Mouse (Mus musculus) sigmoid colon, adult 10 weeks (tissue): Measurements from ENCODE around the gene Adssl1. TPM values are rescaled to one million over a fixed set of nuclear protein-coding genes. Genes with fewer than 3 reads are reported as not detected.

Source experiments
- polyA plus RNA-seq: library from polyadenylated mRNA; stranded (reverse); fragments of 350-450 nt; fragmentation: Illumina TruSeq; extraction: RNeasy Lipid Tissue Mini Kit (QIAGEN cat#74804); gene quantifications from one replicate; pipeline ENCODE4 v1.2.3, GENCODE M21; 2014; ENCODE audit warnings: low read depth, low replicate concordance

Gene Adssl1
- polyA plus RNA-seq = 0.41 TPM

GRCm38 (mm10) chr12:112619686-112620353 is at the start of gene Adssl1:
Gene Adssl1, plus strand, starts transcription at chr12:112620045.

GRCm38 (mm10) chr12:112588426-112589256 is 31.2 kb upstream of the Adssl1 start, which contains the start of gene Inf2:
Gene Inf2, plus strand, starts transcription at chr12:112588784.

DNA sequence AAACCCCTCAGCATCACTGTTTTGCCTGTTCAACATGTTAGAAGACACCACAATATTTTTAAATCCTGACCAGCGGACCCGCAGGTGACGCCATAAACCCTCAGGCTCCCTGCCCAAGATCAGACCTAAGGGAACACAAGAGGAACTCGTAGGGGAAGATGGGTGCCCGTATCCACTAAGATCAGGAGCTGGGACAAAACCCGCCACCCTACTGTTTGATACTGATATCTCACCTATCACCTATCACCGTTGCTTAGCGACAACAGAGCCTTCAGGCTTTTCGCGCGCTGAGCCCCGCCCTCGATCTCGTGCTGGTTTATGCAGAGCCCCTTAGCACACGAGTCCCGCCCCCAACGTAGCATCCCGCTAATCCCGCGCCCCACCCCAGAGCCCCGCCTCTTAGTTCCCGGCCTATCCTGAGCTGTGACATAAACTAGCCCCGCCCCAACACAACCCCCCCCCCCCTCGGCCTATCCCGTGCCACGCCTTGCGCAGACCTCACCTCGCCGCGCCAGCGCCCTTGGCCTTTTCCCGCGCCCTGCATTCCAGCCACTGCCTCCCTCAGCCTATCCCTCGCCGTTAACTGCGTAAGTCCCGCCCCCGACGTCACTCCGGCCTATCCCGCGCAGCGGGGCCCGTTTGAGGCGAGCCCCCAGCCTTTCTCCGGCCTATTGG is 24.5 kb downstream of the Adssl1 start, which contains the start of gene Siva1:
Gene Siva1 (plus strand): TSS at position 500 of the 675 bp plus-strand sequence.

GRCm38 (mm10) chr12:112674132-112675011 is 54.5 kb downstream of the Adssl1 start, which contains the start of gene Akt1:
Gene Akt1, minus strand, starts transcription at chr12:112674884.

DNA sequence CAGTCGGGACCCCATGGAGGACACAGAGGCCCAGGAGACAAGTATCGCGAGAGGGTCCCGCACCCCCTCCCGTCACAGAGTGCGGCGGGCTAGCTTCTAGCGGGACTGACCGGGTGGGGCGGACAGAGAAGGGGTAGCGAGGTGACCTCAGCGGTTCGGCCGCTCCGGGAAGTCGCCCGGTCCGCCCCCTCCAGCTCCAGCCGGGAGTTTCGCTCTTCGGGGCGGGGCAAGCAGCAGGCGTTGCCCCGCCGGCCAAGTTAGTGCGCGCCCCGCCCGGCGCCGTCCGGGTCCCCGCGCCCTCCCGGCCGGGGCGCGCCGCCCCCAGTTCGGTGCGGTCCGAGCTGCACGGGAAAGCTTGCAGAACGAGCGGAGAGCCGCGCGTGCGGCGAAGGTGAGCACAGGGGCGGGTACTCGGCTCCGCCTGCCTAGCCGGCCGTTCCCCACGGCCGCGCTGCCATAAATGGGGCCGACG is 58.7 kb downstream of the Adssl1 start, which contains the start of gene Zbtb42:
Gene Zbtb42 (plus strand): TSS at position 274 of the 472 bp plus-strand sequence.

Other genes starting within 250 kb of the Adssl1 start
- gene A530016L24Rik, start 130.6 kb upstream of the Adssl1 start, polyA plus RNA-seq = 0.16 TPM
- gene Tmem179, start 103.3 kb upstream of the Adssl1 start, polyA plus RNA-seq = not detected
- 2.2 TPM for gene Inf2, start 31.3 kb upstream of the Adssl1 start, polyA plus RNA-seq
- 1.9 TPM for gene Siva1, start 24.6 kb downstream of the Adssl1 start, polyA plus RNA-seq
- 7.6 TPM for gene Akt1, start 54.8 kb downstream of the Adssl1 start, polyA plus RNA-seq
- gene Zbtb42, start 58.8 kb downstream of the Adssl1 start, polyA plus RNA-seq = 0.91 TPM
- gene Cep170b, start 100.4 kb downstream of the Adssl1 start, polyA plus RNA-seq = 23.2 TPM
- gene Pld4, start 140.6 kb downstream of the Adssl1 start, polyA plus RNA-seq = 0.60 TPM
- gene Ahnak2, start 182.6 kb downstream of the Adssl1 start, polyA plus RNA-seq = 13.3 TPM
- gene Clba1, start 188.9 kb downstream of the Adssl1 start, polyA plus RNA-seq = 0.28 TPM
- 8.8 TPM for gene Cdca4, start 209.4 kb downstream of the Adssl1 start, polyA plus RNA-seq
- 0.66 TPM for gene Gpr132, start 248.2 kb downstream of the Adssl1 start, polyA plus RNA-seq